Mouse (Mus musculus) G1E-ER4 (cell line): Measurements from ENCODE around the gene Tbx10. TPM values are rescaled to one million over a fixed set of nuclear protein-coding genes. Genes with fewer than 3 reads are reported as not detected.

Experiments used
- GATA1 ChIP-seq: IDR thresholded peaks from one replicate; pipeline ENCODE4 v1.8.0; 2012; ENCODE audit warnings: low read length, inconsistent platforms
- polyA plus RNA-seq: library from polyadenylated mRNA; stranded (reverse); fragments of >175 nt; gene quantifications from 2 replicates; pipeline ENCODE4 v1.2.3, GENCODE M21; 2012

Tbx10 gene
- polyA plus RNA-seq = not detected in 2 replicates

GRCm38 (mm10) chr19:3992416-3992815 lies at the start of gene Tbx10:
Gene Tbx10 (plus strand): TSS chr19:3992752.
- TF ChIP-seq GATA1 = no peak

GRCm38 (mm10) chr19:3942986-3943735 lies 49.4 kb upstream of the Tbx10 start:
- no peak for TF ChIP-seq GATA1

GRCm38 (mm10) chr19:3945872-3946564 lies 46.5 kb upstream of the Tbx10 start:
- TF ChIP-seq GATA1 = no peak

GRCm38 (mm10) chr19:3946715-3947114 lies 45.8 kb upstream of the Tbx10 start:
- TF ChIP-seq GATA1 = no peak

- no peak for TF ChIP-seq GATA1
Observed at GRCm38 (mm10) chr19:3947813-3948212, 44.7 kb upstream of the Tbx10 start.

GRCm38 (mm10) chr19:3948546-3948945 lies 44.0 kb upstream of the Tbx10 start:
- no peak for TF ChIP-seq GATA1

- no peak for TF ChIP-seq GATA1
Observed at GRCm38 (mm10) chr19:3950331-3950730, 42.2 kb upstream of the Tbx10 start.

- no peak for TF ChIP-seq GATA1
Observed at GRCm38 (mm10) chr19:3951461-3951860, 41.1 kb upstream of the Tbx10 start.

- TF ChIP-seq GATA1 = no peak
Observed at GRCm38 (mm10) chr19:3952099-3952498, 40.5 kb upstream of the Tbx10 start.

GRCm38 (mm10) chr19:3955033-3955432 lies 37.5 kb upstream of the Tbx10 start:
- TF ChIP-seq GATA1 = no peak

- TF ChIP-seq GATA1 = no peak
Observed at GRCm38 (mm10) chr19:3955804-3956203, 36.7 kb upstream of the Tbx10 start.

GRCm38 (mm10) chr19:3958470-3958869 lies 34.1 kb upstream of the Tbx10 start, which contains the start of gene Aldh3b3:
Gene Aldh3b3 (plus strand): TSS chr19:3958645.
- no peak for TF ChIP-seq GATA1

- TF ChIP-seq GATA1 = no peak
Observed at GRCm38 (mm10) chr19:3959030-3959429, 33.5 kb upstream of the Tbx10 start.

- no peak for TF ChIP-seq GATA1
Observed at GRCm38 (mm10) chr19:3960211-3960610, 32.3 kb upstream of the Tbx10 start.

GRCm38 (mm10) chr19:3962469-3962868 lies 30.1 kb upstream of the Tbx10 start:
- TF ChIP-seq GATA1 = no peak

- no peak for TF ChIP-seq GATA1
Observed at GRCm38 (mm10) chr19:3964030-3964429, 28.5 kb upstream of the Tbx10 start.
